Mouse (Mus musculus) ES-Bruce4 (cell line): ENCODE data around the gene Gpr25. TPM values are rescaled to one million over a fixed set of nuclear protein-coding genes. Genes with fewer than 3 reads are reported as not detected.
A peak's percentile ranks its signal among the peaks of the same experiment; 100 is the strongest.

ENCODE experiments used
- H3K27ac ChIP-seq: 2 replicates; pipeline ENCODE4 v1.5.1; 2012; ENCODE audit warnings: low read length, inconsistent platforms; ENCODE audit not compliant: insufficient read depth
- H3K27me3 ChIP-seq: 2 replicates; pipeline ENCODE4 v1.6.1; 2012; ENCODE audit warnings: mild to moderate bottlenecking, low read length, inconsistent platforms; ENCODE audit not compliant: control insufficient read depth, poor library complexity, insufficient read depth, severe bottlenecking
- H3K36me3 ChIP-seq: 2 replicates; pipeline ENCODE4 v1.6.1; 2012; ENCODE audit warnings: inconsistent platforms, mild to moderate bottlenecking, low read length, moderate library complexity; ENCODE audit not compliant: control insufficient read depth, poor library complexity, insufficient read depth, severe bottlenecking
- H3K4me1 ChIP-seq: one replicate; pipeline ENCODE4 v1.8.1; 2011; ENCODE audit warnings: low read length; ENCODE audit not compliant: control insufficient read depth, insufficient read depth
- H3K4me3 ChIP-seq: 2 replicates; pipeline ENCODE4 v1.5.1; 2011; ENCODE audit warnings: low read depth, mild to moderate bottlenecking, low read length
- H3K9ac ChIP-seq: 2 replicates; pipeline ENCODE4 v1.6.1; 2012; ENCODE audit warnings: low read depth, mild to moderate bottlenecking, inconsistent platforms; ENCODE audit not compliant: poor library complexity, severe bottlenecking
- H3K9me3 ChIP-seq: replicated peaks from 2 replicates; pipeline ENCODE4 v1.6.1; 2012; ENCODE audit warnings: mild to moderate bottlenecking, low read length, inconsistent platforms; ENCODE audit not compliant: control insufficient read depth, poor library complexity, insufficient read depth, severe bottlenecking
- CTCF ChIP-seq: IDR thresholded peaks from one replicate; pipeline ENCODE4 v1.8.1; 2011; ENCODE audit warnings: low read depth, low read length
- EP300 ChIP-seq: IDR thresholded peaks from 2 replicates; pipeline ENCODE4 v1.6.1; 2011; ENCODE audit warnings: low read depth, low read length; ENCODE audit not compliant: insufficient read depth
- POLR2A ChIP-seq: IDR thresholded peaks from one replicate; pipeline ENCODE4 v1.8.1; 2011; ENCODE audit warnings: low read length; ENCODE audit not compliant: insufficient read depth
- polyA plus RNA-seq: library from polyadenylated mRNA; stranded (reverse); fragments of >200 nt; gene quantifications from 2 replicates; pipeline ENCODE4 v1.2.4, GENCODE M21; 2011; ENCODE audit warnings: low read depth; ENCODE audit not compliant: missing spikeins, insufficient read depth, insufficient read length

The Gpr25 gene
- polyA plus RNA-seq, 1 experiment, result not detected

GRCm38 (mm10) chr1:136268224-136268623 lies 7.6 kb upstream of the Gpr25 start:
- TF ChIP-seq POLR2A (no peak), CTCF (no peak), EP300 (no peak)

GRCm38 (mm10) chr1:136266127-136266526 lies 5.5 kb upstream of the Gpr25 start:
- TF ChIP-seq EP300 (no peak), POLR2A (no peak), CTCF (no peak)
- no peaks in the 10 kb centered on the region for H3K4me1 ChIP-seq
- H3K27ac ChIP-seq, result no peak overlapping the region
- H3K9me3 ChIP-seq, result no peaks in the 10 kb centered on the region
- H3K27me3 ChIP-seq, result no peaks in the 10 kb centered on the region; the same call in 1 of the 2 replicates
- H3K36me3 ChIP-seq, result no peaks in the 10 kb centered on the region
- H3K4me3 ChIP-seq, result no peak overlapping the region
- H3K9ac ChIP-seq, result no peak overlapping the region

More at GRCm38 (mm10) chr1:136268224-136268623, 7.6 kb upstream of the Gpr25 start:
- Histone ChIP-seq H3K4me1 (no peaks in the 10 kb centered on the region), H3K27ac (no peak overlapping the region), H3K27me3 (no peaks in the 10 kb centered on the region), H3K9me3 (no peaks in the 10 kb centered on the region), H3K9ac (no peak overlapping the region), H3K4me3 (no peak overlapping the region), H3K36me3 (peaks cover 3% of the 10 kb centered on the region; the same call in 1 of the 2 replicates)

GRCm38 (mm10) chr1:136263355-136263754 lies 2.7 kb upstream of the Gpr25 start:
- H3K9ac ChIP-seq, result no peak overlapping the region
- H3K36me3 ChIP-seq, result no peaks in the 10 kb centered on the region
- no peaks in the 10 kb centered on the region for H3K9me3 ChIP-seq
- TF ChIP-seq EP300 (no peak), POLR2A (no peak), CTCF (no peak)
- H3K27ac ChIP-seq, result no peak overlapping the region
- H3K4me3 ChIP-seq, result no peak overlapping the region
- no peaks in the 10 kb centered on the region for H3K4me1 ChIP-seq
- H3K27me3 ChIP-seq, result peaks cover 10% of the 10 kb centered on the region

GRCm38 (mm10) chr1:136259893-136260634 lies 609 bp downstream of the Gpr25 start:
- no peaks in the 10 kb centered on the region for H3K4me1 ChIP-seq
- peak overlapping the region; percentile 61 for H3K9ac ChIP-seq
- no peak for TF ChIP-seq POLR2A
- H3K27me3 ChIP-seq, result peaks cover 10% of the 10 kb centered on the region
- H3K9me3 ChIP-seq, result no peaks in the 10 kb centered on the region
- H3K36me3 ChIP-seq, result no peaks in the 10 kb centered on the region
- peak overlapping the region; percentile 38 for H3K4me3 ChIP-seq
- H3K27ac ChIP-seq, result no peak overlapping the region

GRCm38 (mm10) chr1:136259543-136259892 lies 1.2 kb downstream of the Gpr25 start:
- TF ChIP-seq CTCF (no peak), POLR2A (no peak), EP300 (no peak)
- H3K27ac ChIP-seq, result no peak overlapping the region
- peaks cover 10% of the 10 kb centered on the region for H3K27me3 ChIP-seq
- peak overlapping the region; percentile 38 for H3K4me3 ChIP-seq
- no peaks in the 10 kb centered on the region for H3K36me3 ChIP-seq
- 0 out of 2 replicates have a peak overlapping the region, but pooled peaks have one; percentile 61 for H3K9ac ChIP-seq
- no peaks in the 10 kb centered on the region for H3K9me3 ChIP-seq
- no peaks in the 10 kb centered on the region for H3K4me1 ChIP-seq

GRCm38 (mm10) chr1:136258495-136258894 lies 2.2 kb downstream of the Gpr25 start:
- H3K36me3 ChIP-seq, result no peaks in the 10 kb centered on the region
- TF ChIP-seq EP300 (no peak), POLR2A (no peak), CTCF (no peak)
- H3K4me3 ChIP-seq, result no peak overlapping the region
- H3K9me3 ChIP-seq, result no peaks in the 10 kb centered on the region
- H3K4me1 ChIP-seq, result no peaks in the 10 kb centered on the region
- H3K27ac ChIP-seq, result no peak overlapping the region
- peaks cover 10% of the 10 kb centered on the region for H3K27me3 ChIP-seq
- no peak overlapping the region for H3K9ac ChIP-seq
